Mouse (Mus musculus): ENCODE results near the gene Tmem151a.

Tmem151a gene

DNA sequence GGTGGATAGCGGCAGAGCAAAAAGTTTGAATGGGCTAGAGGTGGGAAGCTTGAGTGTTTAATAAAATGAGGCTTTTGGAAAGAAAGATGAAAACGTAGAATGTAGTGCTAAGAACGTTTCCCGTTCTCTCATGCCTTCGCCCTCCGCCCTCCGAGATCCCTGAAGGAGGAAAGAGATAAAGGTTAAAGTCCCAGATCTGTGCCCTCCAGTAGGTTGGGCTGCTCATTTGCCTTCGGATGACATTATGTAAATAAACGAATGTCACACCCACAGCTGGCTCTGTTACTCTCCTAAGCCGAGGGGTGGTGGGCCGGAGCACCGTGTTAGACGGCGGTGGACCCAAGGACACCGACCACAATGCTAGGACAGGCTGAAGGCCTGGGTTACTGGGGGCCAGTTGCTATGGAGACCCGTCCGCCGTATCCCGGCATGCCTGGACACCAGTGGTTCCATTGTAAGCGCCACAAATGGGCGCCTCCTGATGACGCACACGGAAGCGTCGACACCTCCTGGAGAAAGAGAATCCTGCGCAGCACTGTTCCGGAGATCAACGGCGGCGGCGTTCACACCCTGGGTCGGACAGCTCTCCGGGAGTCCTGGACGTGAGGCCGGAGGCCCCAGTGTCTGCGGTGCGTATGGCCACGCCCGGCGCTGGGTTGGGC is 44.3 kb downstream of the Tmem151a start, which contains the start of gene Brms1:
Gene Brms1 (plus strand): TSS at position 493 of the 662 bp plus-strand sequence.
- peak; percentile 94 for DNase-seq (ENCODE audit: low spot score)

DNA sequence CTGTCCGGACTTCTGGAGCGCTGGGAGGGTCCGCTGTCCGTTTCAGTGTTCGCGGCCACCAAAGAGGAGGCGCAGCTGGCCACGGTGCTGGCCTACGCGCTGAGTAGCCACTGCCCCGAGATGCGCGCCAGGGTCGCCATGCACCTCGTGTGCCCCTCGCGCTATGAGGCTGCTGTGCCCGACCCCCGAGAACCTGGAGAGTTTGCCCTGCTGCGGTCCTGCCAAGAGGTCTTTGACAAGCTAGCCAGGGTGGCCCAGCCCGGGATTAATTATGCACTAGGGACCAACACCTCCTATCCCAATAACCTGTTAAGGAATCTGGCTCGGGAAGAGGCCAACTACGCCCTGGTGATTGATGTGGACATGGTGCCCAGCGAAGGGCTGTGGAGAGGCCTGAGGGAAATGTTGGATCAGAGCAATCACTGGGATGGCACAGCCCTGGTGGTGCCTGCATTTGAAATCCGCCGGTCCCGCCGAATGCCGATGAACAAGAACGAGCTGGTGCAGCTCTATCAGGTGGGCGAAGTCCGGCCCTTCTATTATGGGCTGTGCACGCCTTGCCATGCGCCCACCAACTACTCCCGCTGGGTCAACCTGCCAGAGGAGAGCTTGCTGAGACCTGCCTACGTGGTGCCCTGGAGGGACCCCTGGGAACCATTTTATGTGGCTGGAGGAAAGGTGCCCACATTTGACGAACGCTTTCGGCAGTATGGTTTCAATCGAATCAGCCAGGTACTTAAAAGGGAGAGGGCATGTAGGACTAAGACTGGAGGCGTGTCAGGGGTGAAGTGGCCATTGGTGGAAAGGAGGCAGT is 45.8 kb downstream of the Tmem151a start:
- DNase-seq (ENCODE audit: low spot score) = no peak

- DNase-seq (ENCODE audit: low spot score) = peak; percentile 92
These were observed 46.6 kb downstream of the Tmem151a start, which contains the start of the genes B4gat1 and AC124502.3 for GRCm38 (mm10) chr19:5038709-5039156. B4gat1 (plus strand) TSS chr19:5038826. AC124502.3 (plus strand) TSS chr19:5038891.

GRCm38 (mm10) chr19:5037678-5038571 is 47.4 kb downstream of the Tmem151a start:
- peak; percentile 88 for DNase-seq (ENCODE audit: low spot score)

DNA sequence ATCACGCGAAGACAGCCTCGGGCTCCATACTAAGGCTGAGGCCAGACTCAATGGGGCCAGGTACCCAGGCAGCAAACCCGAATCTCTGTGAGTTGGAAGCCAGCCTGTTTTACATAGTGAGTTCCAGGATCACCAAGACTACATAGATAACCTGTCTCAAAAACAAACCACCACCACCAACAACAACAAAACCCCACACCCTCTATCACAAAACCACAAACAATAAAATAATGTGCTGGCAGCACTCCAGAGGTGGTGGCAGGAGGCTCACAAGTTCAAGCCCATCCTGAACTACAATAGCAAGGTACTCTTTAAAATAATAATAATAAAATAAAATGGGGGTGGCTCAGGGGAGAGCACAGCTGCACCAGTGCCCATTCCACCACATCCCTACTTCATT is 48.8 kb downstream of the Tmem151a start:
- DNase-seq (ENCODE audit: low spot score) = no peak

- no peak for DNase-seq (ENCODE audit: low spot score)
These were observed 52.6 kb downstream of the Tmem151a start for GRCm38 (mm10) chr19:5032686-5033085.

GRCm38 (mm10) chr19:5026111-5026510 is 59.2 kb downstream of the Tmem151a start:
- no peak for DNase-seq (ENCODE audit: low spot score)

- DNase-seq (ENCODE audit: low spot score) = peak; percentile 96
These were observed 61.5 kb downstream of the Tmem151a start, which contains the start of gene Slc29a2 for GRCm38 (mm10) chr19:5023621-5024479. Slc29a2 (plus strand) TSS chr19:5023860.

DNA sequence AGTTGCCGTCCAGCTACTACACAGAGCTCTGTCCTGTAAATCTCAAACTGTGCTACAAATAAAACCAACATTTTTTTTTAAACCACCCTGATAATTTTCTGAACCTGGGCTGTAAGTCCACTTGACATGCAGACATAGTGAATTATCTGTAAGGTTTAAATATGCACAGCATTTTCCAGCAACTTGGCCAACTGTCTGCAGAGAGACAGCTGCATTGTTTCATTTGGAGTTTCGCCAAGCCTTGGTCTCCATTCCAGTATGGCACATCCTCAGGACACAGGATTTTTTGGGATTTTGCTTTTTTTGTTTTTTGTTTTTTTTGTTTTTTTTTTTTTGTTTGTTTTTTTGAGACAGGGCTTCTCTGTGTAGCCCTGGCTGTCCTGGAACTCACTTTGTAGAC is 63.9 kb downstream of the Tmem151a start:
- DNase-seq (ENCODE audit: low spot score) = no peak
